Mouse (Mus musculus) limb, embryonic 11.5 days (tissue): ENCODE results near the gene Kat6b. TPM values are rescaled to one million over a fixed set of nuclear protein-coding genes. Genes with fewer than 3 reads are reported as not detected.
A peak's percentile ranks its signal among the peaks of the same experiment; 100 is the strongest.

Experiments
- ATAC-seq: fragments of 200-750 bp; cut with Nextera tagmentation; 2 replicates; pipeline ENCODE4 v1.8.0; 2017; ENCODE audit warnings: low read depth; ENCODE audit not compliant: insufficient number of reproducible peaks, low FRiP score, low TSS enrichment
- DNase-seq: peaks from one replicate; pipeline ENCODE4 v3.0.0-alpha.2; 2015; ENCODE audit warnings: low spot score
- H3K27ac ChIP-seq: fragments of 300-500 bp; sonication (generic); replicated peaks from 2 replicates; pipeline ENCODE4 v1.5.1; 2014; ENCODE audit warnings: low read depth, mild to moderate bottlenecking, low read length
- H3K27me3 ChIP-seq: fragments of 300-500 bp; sonication (generic); 2 replicates; pipeline ENCODE4 v1.6.1; 2014; ENCODE audit warnings: mild to moderate bottlenecking, low read length, mixed read lengths; ENCODE audit not compliant: control insufficient read depth, insufficient read depth
- H3K36me3 ChIP-seq: fragments of 300-500 bp; sonication (generic); 2 replicates; pipeline ENCODE4 v1.6.1; 2014; ENCODE audit warnings: mild to moderate bottlenecking, low read length, moderate library complexity, mixed read lengths; ENCODE audit not compliant: control insufficient read depth, insufficient read depth
- H3K4me1 ChIP-seq: fragments of 300-500 bp; sonication (generic); 2 replicates; pipeline ENCODE4 v1.6.1; 2014; ENCODE audit warnings: low read length, mixed read lengths; ENCODE audit not compliant: control insufficient read depth, insufficient read depth
- H3K4me2 ChIP-seq: fragments of 300-500 bp; sonication (generic); 2 replicates; pipeline ENCODE4 v1.6.1; 2014; ENCODE audit warnings: low read depth, mild to moderate bottlenecking, moderate library complexity; ENCODE audit not compliant: severe bottlenecking
- H3K4me3 ChIP-seq: fragments of 300-500 bp; sonication (generic); 2 replicates; pipeline ENCODE4 v1.5.1; 2014; ENCODE audit warnings: low read depth, low read length
- H3K9ac ChIP-seq: fragments of 300-500 bp; sonication (generic); 2 replicates; pipeline ENCODE4 v1.6.1; 2014; ENCODE audit warnings: mild to moderate bottlenecking, low read length
- H3K9me3 ChIP-seq: fragments of 300-500 bp; sonication (generic); 2 replicates; pipeline ENCODE4 v1.6.1; 2016; ENCODE audit warnings: low read length; ENCODE audit not compliant: control insufficient read depth
- WGBS: fragments of 180-500 bp; shearing (Covaris S2); extraction: QIAGEN DNeasy Blood & Tissue Kit; methylation state at CpG from one replicate; pipeline ENCODE4 v1.1.7; 2014; 5-methylcytosine and 5-hydroxymethylcytosine counted together
- polyA plus RNA-seq: library from polyadenylated mRNA; unstranded; fragments of >200 nt; fragmentation: Nextera tagmentation; extraction: Ambion mirVana; gene quantifications from 2 replicates; pipeline ENCODE4 v1.2.1, GENCODE M21; 2014

The Kat6b gene
- polyA plus RNA-seq, 1 experiment from 2014 or later = 22.8 TPM

- Histone ChIP-seq H3K4me2 (no peak overlapping the region), H3K4me3 (no peak overlapping the region), H3K27ac (peak overlapping the region; percentile 93; the same call in 1 of the 2 replicates), H3K36me3 (no peaks in the 10 kb centered on the region), H3K27me3 (no peaks in the 10 kb centered on the region), H3K4me1 (peaks cover 43% of the 10 kb centered on the region), H3K9ac (no peak overlapping the region), H3K9me3 (no peaks in the 10 kb centered on the region)
- 44% methylated on average over 7 of the region's 7 CpGs for WGBS
- ATAC-seq = no peak
- peak; percentile 81 for DNase-seq
These were observed 197.5 kb downstream of the Kat6b start for GRCm38 (mm10) chr14:21678509-21679285.

- Histone ChIP-seq H3K27ac (peak overlapping the region; percentile 93), H3K9me3 (no peaks in the 10 kb centered on the region), H3K36me3 (no peaks in the 10 kb centered on the region), H3K9ac (no peak overlapping the region), H3K4me3 (no peak overlapping the region), H3K4me2 (peak overlapping the region; percentile 7; the same call in 1 of the 2 replicates), H3K27me3 (no peaks in the 10 kb centered on the region), H3K4me1 (peaks cover 38% of the 10 kb centered on the region)
- WGBS = 5% methylated on average over 8 of the region's 8 CpGs
- peak; percentile 81 for DNase-seq
- peak; percentile 75 for ATAC-seq
These were observed 198.5 kb downstream of the Kat6b start for GRCm38 (mm10) chr14:21679631-21680201.

GRCm38 (mm10) chr14:21682681-21683129, 201.5 kb downstream of the Kat6b start:
- H3K9ac ChIP-seq = peak overlapping the region; percentile 32; the same call in 1 of the 2 replicates
- peak; percentile 33; the same call in 1 of the 2 replicates for ATAC-seq
- no peaks in the 10 kb centered on the region for H3K27me3 ChIP-seq
- 1% methylated on average over 9 of the region's 9 CpGs for WGBS
- peaks cover 39% of the 10 kb centered on the region for H3K4me1 ChIP-seq
- no peak overlapping the region for H3K4me3 ChIP-seq
- peak overlapping the region; percentile 80 for H3K27ac ChIP-seq
- DNase-seq = peak; percentile 87
- H3K4me2 ChIP-seq = peak overlapping the region; percentile 36
- H3K36me3 ChIP-seq = no peaks in the 10 kb centered on the region
- no peaks in the 10 kb centered on the region for H3K9me3 ChIP-seq

- WGBS = 89% methylated on average over 4 of the region's 4 CpGs
- H3K36me3 ChIP-seq = no peaks in the 10 kb centered on the region
These were observed 202.6 kb downstream of the Kat6b start for GRCm38 (mm10) chr14:21683834-21684233.

GRCm38 (mm10) chr14:21685411-21686146, 204.3 kb downstream of the Kat6b start:
- H3K4me1 ChIP-seq = peaks cover 28% of the 10 kb centered on the region
- no peak overlapping the region for H3K4me3 ChIP-seq
- WGBS = 79% methylated on average over 10 of the region's 10 CpGs
- H3K4me2 ChIP-seq = no peak overlapping the region
- no peaks in the 10 kb centered on the region for H3K9me3 ChIP-seq
- ATAC-seq (no peak), DNase-seq (no peak)
- H3K27me3 ChIP-seq = no peaks in the 10 kb centered on the region
- H3K9ac ChIP-seq = no peak overlapping the region
- H3K36me3 ChIP-seq = no peaks in the 10 kb centered on the region
- no peak overlapping the region for H3K27ac ChIP-seq

More at GRCm38 (mm10) chr14:21683834-21684233, 202.6 kb downstream of the Kat6b start:
- no peaks in the 10 kb centered on the region for H3K27me3 ChIP-seq
- peaks cover 39% of the 10 kb centered on the region for H3K4me1 ChIP-seq
- no peak overlapping the region for H3K27ac ChIP-seq
- H3K9ac ChIP-seq = no peak overlapping the region
- DNase-seq (no peak), ATAC-seq (no peak)
- H3K4me3 ChIP-seq = no peak overlapping the region
- H3K4me2 ChIP-seq = no peak overlapping the region
- H3K9me3 ChIP-seq = no peaks in the 10 kb centered on the region

- Histone ChIP-seq H3K36me3 (no peaks in the 10 kb centered on the region), H3K27ac (no peak overlapping the region), H3K4me2 (peak overlapping the region; percentile 50), H3K9ac (peak overlapping the region; percentile 18), H3K27me3 (no peaks in the 10 kb centered on the region), H3K4me1 (peaks cover 23% of the 10 kb centered on the region), H3K4me3 (peak overlapping the region; percentile 29), H3K9me3 (no peaks in the 10 kb centered on the region)
- 15% methylated on average over 48 of the region's 49 CpGs for WGBS
- 0 out of 2 replicates have a peak, but pooled peaks have one; percentile 33 for ATAC-seq
- DNase-seq = peak; percentile 73
These were observed 205.4 kb downstream of the Kat6b start for GRCm38 (mm10) chr14:21686376-21687279.

- no peak for DNase-seq
- H3K27ac ChIP-seq = no peak overlapping the region
- H3K9ac ChIP-seq = no peak overlapping the region
- 92% methylated on average over 3 of the region's 3 CpGs for WGBS
- H3K4me2 ChIP-seq = no peak overlapping the region
- no peaks in the 10 kb centered on the region for H3K27me3 ChIP-seq
- no peaks in the 10 kb centered on the region for H3K36me3 ChIP-seq
- H3K4me3 ChIP-seq = no peak overlapping the region
- peaks cover 3% of the 10 kb centered on the region for H3K9me3 ChIP-seq
- peaks cover 5% of the 10 kb centered on the region for H3K4me1 ChIP-seq
- no peak for ATAC-seq
These were observed 209.8 kb downstream of the Kat6b start for GRCm38 (mm10) chr14:21691070-21691469.
